Mouse (Mus musculus): ENCODE measurements at regions not wholly inside any gene's neighbourhood (a gene's known extent, or its start where the extent isn't known, plus 50 kb on each side); places are given as distances from the start of the nearest gene placed in this dataset.

DNA sequence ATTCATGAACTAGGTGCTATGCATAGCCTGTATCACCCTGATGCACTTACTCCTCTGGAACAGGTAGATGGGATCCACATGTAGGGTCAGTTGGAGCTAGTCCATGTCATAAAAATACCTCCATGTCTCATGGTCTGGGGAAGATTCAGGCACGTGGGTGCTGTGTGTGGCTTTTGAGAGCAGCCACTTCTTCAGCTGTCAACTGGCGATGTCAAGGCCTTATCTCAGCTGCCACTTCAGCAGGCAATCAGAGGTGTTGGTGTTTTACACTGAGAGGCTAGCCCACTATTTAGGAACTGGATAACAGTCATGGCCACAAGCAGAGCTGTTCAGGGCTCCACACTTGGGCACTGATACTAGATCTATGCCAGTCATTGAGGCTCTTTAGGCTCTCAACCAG lies 1912.0 kb upstream of the Lrrc6 start:
- Histone ChIP-seq H3K4me2 (ENCODE audit: low read depth, low read length) (no peak overlapping the region), H3K9ac (ENCODE audit: low read length) (no peak overlapping the region), H3K27me3 (ENCODE audit: control insufficient read depth, insufficient read depth, low read length) (no peaks in the 10 kb centered on the region), H3K9me3 (replicated peaks; ENCODE audit: control insufficient read depth, low read length) (no peaks in the 10 kb centered on the region), H3K36me3 (ENCODE audit: control insufficient read depth, insufficient read depth, low read length) (no peaks in the 10 kb centered on the region), H3K4me3 (replicated peaks; ENCODE audit: low read length) (no peak overlapping the region), H3K4me1 (ENCODE audit: control insufficient read depth, insufficient read depth, low read length) (no peaks in the 10 kb centered on the region), H3K27ac (ENCODE audit: low read length) (no peak overlapping the region)
- no peak for ATAC-seq (ENCODE audit: insufficient read depth, low FRiP score)
- WGBS, result 71% methylated on average over 2 of the region's 2 CpGs

DNA sequence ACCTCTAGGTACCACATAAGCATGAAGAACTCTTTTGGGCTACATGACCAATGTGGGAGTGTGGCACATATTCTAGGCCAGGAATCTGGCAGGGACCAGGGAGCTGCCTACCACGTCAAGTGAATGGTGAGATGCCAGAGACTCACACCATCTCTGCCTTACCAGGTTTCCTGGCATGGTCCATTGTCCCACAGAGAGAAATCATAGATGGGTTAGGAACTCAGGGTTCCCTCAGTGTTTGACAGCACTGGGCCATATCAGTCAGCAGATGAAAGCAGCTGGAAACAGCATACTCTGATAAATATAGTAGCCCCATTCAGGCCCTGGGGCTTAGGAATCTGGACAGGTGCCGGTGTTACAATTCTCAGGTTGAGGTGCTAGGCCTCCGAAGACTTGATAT lies 1911.4 kb upstream of the Lrrc6 start:
- no peaks in the 10 kb centered on the region for H3K9me3 ChIP-seq (replicated peaks; ENCODE audit: control insufficient read depth, low read length)
- H3K36me3 ChIP-seq (ENCODE audit: control insufficient read depth, insufficient read depth, low read length), result no peaks in the 10 kb centered on the region
- H3K4me1 ChIP-seq (ENCODE audit: control insufficient read depth, insufficient read depth, low read length), result no peaks in the 10 kb centered on the region
- no peak overlapping the region for H3K27ac ChIP-seq (ENCODE audit: low read length)
- 89% methylated on average over 3 of the region's 3 CpGs for WGBS
- H3K9ac ChIP-seq (ENCODE audit: low read length), result no peak overlapping the region
- no peak for ATAC-seq (ENCODE audit: insufficient read depth, low FRiP score)
- H3K4me2 ChIP-seq (ENCODE audit: low read depth, low read length), result no peak overlapping the region
- no peak overlapping the region for H3K4me3 ChIP-seq (replicated peaks; ENCODE audit: low read length)
- H3K27me3 ChIP-seq (ENCODE audit: control insufficient read depth, insufficient read depth, low read length), result no peaks in the 10 kb centered on the region

DNA sequence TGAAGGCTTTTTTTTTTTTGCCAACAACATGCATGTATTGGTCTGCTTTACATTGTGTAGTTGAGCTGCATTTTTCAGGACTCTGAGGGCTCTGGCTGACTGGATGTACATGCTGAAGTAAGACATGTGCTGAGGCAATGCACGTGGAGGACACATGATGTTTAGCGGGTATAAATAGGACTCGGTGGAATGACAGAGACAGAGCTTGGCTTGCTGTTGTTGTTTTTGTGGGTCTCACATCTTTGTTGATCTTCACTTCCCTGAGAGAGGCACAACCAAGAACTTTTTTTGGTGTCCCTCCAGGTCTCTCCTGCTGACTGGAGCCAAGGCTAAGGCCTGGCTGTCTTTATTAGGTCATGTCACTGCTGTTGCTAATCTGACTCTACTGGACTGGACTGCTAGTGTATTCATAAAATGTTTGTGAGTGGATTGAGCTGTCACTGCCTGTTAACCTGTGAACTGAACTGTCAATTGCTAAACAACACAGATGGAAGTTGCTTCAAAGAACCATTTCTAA lies 1902.9 kb upstream of the Lrrc6 start:
- Histone ChIP-seq H3K9ac (ENCODE audit: low read length) (no peak overlapping the region), H3K9me3 (replicated peaks; ENCODE audit: control insufficient read depth, low read length) (no peaks in the 10 kb centered on the region), H3K36me3 (ENCODE audit: control insufficient read depth, insufficient read depth, low read length) (no peaks in the 10 kb centered on the region), H3K27me3 (ENCODE audit: control insufficient read depth, insufficient read depth, low read length) (no peaks in the 10 kb centered on the region), H3K4me1 (ENCODE audit: control insufficient read depth, insufficient read depth, low read length) (no peaks in the 10 kb centered on the region), H3K27ac (ENCODE audit: low read length) (no peak overlapping the region), H3K4me3 (replicated peaks; ENCODE audit: low read length) (no peak overlapping the region), H3K4me2 (ENCODE audit: low read depth, low read length) (no peak overlapping the region)
- WGBS, result 88% methylated on average over 3 of the region's 3 CpGs
- no peak for ATAC-seq (ENCODE audit: insufficient read depth, low FRiP score)

DNA sequence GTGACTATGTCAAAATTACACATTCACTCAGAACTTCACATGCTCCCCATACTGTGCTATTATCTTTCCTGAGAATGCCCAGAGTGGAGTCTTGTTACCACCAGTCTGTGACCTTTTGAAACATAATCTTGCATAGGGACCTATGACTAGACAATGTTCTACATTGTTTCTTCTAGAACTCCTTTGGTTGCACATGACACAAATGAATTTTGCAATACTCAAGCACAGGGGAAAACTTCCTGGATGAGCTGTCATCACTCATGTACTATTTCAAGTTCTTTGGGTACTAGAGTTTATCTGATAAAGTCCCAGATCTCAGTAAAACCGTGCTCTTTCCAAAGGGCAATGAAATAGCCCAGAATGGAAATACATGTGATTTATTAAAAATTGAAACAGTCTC lies 1901.0 kb upstream of the Lrrc6 start:
- no peaks in the 10 kb centered on the region for H3K36me3 ChIP-seq (ENCODE audit: control insufficient read depth, insufficient read depth, low read length)
- H3K4me2 ChIP-seq (ENCODE audit: low read depth, low read length), result no peak overlapping the region
- no peaks in the 10 kb centered on the region for H3K27me3 ChIP-seq (ENCODE audit: control insufficient read depth, insufficient read depth, low read length)
- no peak overlapping the region for H3K4me3 ChIP-seq (replicated peaks; ENCODE audit: low read length)
- H3K9ac ChIP-seq (ENCODE audit: low read length), result no peak overlapping the region
- H3K9me3 ChIP-seq (replicated peaks; ENCODE audit: control insufficient read depth, low read length), result no peaks in the 10 kb centered on the region
- no peak for ATAC-seq (ENCODE audit: insufficient read depth, low FRiP score)
- H3K27ac ChIP-seq (ENCODE audit: low read length), result no peak overlapping the region
- 60% methylated on average over 1 of the region's 1 CpGs for WGBS
- no peaks in the 10 kb centered on the region for H3K4me1 ChIP-seq (ENCODE audit: control insufficient read depth, insufficient read depth, low read length)

DNA sequence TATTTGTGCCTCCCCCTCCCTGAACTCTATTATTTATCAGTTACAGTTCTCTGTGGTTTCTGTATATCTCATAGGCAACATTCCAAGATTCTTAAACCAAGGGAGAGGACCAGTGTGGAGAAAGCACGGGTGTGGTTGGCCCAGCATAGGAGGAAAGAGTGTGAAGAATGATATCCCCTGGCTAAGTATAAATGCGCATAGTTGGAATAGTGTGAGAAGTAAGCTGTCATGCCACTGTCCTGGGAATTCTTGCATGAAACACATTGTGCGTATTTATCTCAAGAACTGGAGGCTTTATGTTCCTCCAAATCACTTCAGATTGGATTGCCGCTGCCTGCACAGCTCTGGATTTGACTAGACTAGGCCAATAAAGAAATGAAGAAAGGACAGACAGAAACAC lies 1900.3 kb upstream of the Lrrc6 start:
- Histone ChIP-seq H3K9ac (ENCODE audit: low read length) (no peak overlapping the region), H3K4me1 (ENCODE audit: control insufficient read depth, insufficient read depth, low read length) (no peaks in the 10 kb centered on the region), H3K4me3 (replicated peaks; ENCODE audit: low read length) (no peak overlapping the region), H3K36me3 (ENCODE audit: control insufficient read depth, insufficient read depth, low read length) (no peaks in the 10 kb centered on the region), H3K27ac (ENCODE audit: low read length) (no peak overlapping the region), H3K9me3 (replicated peaks; ENCODE audit: control insufficient read depth, low read length) (no peaks in the 10 kb centered on the region), H3K4me2 (ENCODE audit: low read depth, low read length) (no peak overlapping the region), H3K27me3 (ENCODE audit: control insufficient read depth, insufficient read depth, low read length) (no peaks in the 10 kb centered on the region)
- no peak for ATAC-seq (ENCODE audit: insufficient read depth, low FRiP score)
- 70% methylated on average over 4 of the region's 4 CpGs for WGBS

DNA sequence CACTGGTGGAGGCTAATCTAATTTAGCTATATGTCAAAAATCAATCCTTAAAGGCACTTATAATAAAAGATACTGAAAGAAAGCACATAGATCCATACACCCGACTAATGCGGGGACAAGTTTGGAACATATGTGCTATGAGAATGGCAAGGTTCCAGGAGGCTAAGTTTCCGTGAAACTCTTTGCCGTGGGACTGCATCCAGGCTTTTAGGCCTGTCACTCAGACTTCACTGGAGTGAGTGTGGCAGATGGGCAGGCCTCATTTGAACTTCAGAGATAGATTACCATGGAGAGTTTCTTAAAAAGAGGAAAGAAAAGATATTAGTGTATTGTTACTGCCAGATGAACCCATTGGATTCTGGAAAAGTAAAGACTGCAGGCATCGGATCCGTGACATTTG lies 1895.9 kb upstream of the Lrrc6 start:
- no peak overlapping the region for H3K9ac ChIP-seq (ENCODE audit: low read length)
- no peak overlapping the region for H3K27ac ChIP-seq (ENCODE audit: low read length)
- H3K9me3 ChIP-seq (replicated peaks; ENCODE audit: control insufficient read depth, low read length), result no peaks in the 10 kb centered on the region
- H3K4me1 ChIP-seq (ENCODE audit: control insufficient read depth, insufficient read depth, low read length), result no peaks in the 10 kb centered on the region
- no peaks in the 10 kb centered on the region for H3K27me3 ChIP-seq (ENCODE audit: control insufficient read depth, insufficient read depth, low read length)
- WGBS, result 91% methylated on average over 6 of the region's 6 CpGs
- no peak overlapping the region for H3K4me3 ChIP-seq (replicated peaks; ENCODE audit: low read length)
- H3K4me2 ChIP-seq (ENCODE audit: low read depth, low read length), result no peak overlapping the region
- ATAC-seq (ENCODE audit: insufficient read depth, low FRiP score), result no peak
- H3K36me3 ChIP-seq (ENCODE audit: control insufficient read depth, insufficient read depth, low read length), result no peaks in the 10 kb centered on the region

DNA sequence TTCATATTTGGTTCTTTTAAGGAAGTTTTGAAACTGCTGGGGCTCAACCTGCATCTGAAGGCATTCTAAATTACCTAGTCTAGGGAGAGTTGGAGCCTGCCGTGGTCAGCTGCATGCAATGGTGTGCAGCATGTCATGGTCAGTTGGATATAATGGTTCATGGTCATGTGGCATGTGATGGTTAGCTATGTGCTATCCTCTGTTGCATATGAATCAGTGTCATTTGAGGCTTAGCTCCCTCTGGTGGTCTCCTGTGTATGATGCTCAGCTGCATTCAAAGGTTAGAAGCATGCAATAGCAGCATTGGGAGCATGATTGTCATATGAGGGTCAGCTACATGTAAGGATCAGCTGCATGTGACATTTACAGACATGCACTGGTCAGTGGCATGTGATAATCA lies 1894.0 kb upstream of the Lrrc6 start:
- no peak overlapping the region for H3K4me2 ChIP-seq (ENCODE audit: low read depth, low read length)
- no peaks in the 10 kb centered on the region for H3K9me3 ChIP-seq (replicated peaks; ENCODE audit: control insufficient read depth, low read length)
- WGBS, result 84% methylated on average over 1 of the region's 1 CpGs
- no peak overlapping the region for H3K4me3 ChIP-seq (replicated peaks; ENCODE audit: low read length)
- no peaks in the 10 kb centered on the region for H3K27me3 ChIP-seq (ENCODE audit: control insufficient read depth, insufficient read depth, low read length)
- H3K9ac ChIP-seq (ENCODE audit: low read length), result no peak overlapping the region
- no peak for ATAC-seq (ENCODE audit: insufficient read depth, low FRiP score)
- H3K27ac ChIP-seq (ENCODE audit: low read length), result no peak overlapping the region
- H3K36me3 ChIP-seq (ENCODE audit: control insufficient read depth, insufficient read depth, low read length), result no peaks in the 10 kb centered on the region
- no peaks in the 10 kb centered on the region for H3K4me1 ChIP-seq (ENCODE audit: control insufficient read depth, insufficient read depth, low read length)

DNA sequence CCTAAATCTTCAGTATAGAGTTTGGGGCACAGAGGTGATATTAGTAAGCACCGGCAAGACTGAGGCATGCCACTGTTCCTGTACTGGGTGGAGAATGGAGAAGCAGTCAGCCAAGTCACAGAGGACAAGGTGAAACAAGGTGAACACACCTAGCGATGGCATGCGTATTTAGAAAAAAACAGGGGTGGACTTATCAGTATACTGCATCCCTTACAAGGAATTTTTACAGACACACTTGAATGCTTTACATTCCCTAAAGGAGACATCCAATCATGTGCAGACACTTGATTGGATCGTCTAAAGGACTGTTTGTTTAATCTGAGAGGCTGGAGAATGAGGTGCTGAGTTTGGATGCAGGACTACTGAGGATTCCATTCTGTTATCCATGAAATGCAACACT lies 1893.4 kb upstream of the Lrrc6 start:
- H3K4me2 ChIP-seq (ENCODE audit: low read depth, low read length), result no peak overlapping the region
- no peak for ATAC-seq (ENCODE audit: insufficient read depth, low FRiP score)
- WGBS, result 68% methylated on average over 4 of the region's 4 CpGs
- no peak overlapping the region for H3K4me3 ChIP-seq (replicated peaks; ENCODE audit: low read length)
- H3K9me3 ChIP-seq (replicated peaks; ENCODE audit: control insufficient read depth, low read length), result no peaks in the 10 kb centered on the region
- H3K4me1 ChIP-seq (ENCODE audit: control insufficient read depth, insufficient read depth, low read length), result no peaks in the 10 kb centered on the region
- H3K27me3 ChIP-seq (ENCODE audit: control insufficient read depth, insufficient read depth, low read length), result no peaks in the 10 kb centered on the region
- no peak overlapping the region for H3K27ac ChIP-seq (ENCODE audit: low read length)
- no peak overlapping the region for H3K9ac ChIP-seq (ENCODE audit: low read length)
- H3K36me3 ChIP-seq (ENCODE audit: control insufficient read depth, insufficient read depth, low read length), result no peaks in the 10 kb centered on the region

DNA sequence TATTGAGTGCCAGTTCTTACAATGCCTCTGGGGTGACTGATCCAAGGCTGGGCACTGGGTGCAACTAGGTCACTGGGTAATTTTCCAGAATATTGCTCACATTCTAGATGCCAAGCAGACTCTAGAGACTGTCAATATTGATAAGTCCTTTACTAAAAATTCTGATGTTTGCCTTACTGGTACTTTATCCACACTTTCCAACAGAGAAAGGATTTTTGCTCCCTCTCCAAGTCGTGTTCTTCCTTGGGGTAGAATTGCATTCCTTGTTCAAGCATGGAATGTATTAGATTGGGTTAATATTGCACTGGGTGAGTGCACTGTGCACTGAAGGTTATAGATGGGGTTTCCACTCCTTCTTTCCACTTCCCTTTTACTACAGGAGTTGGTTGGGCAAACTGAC lies 1891.0 kb upstream of the Lrrc6 start:
- Histone ChIP-seq H3K4me3 (replicated peaks; ENCODE audit: low read length) (no peak overlapping the region), H3K36me3 (ENCODE audit: control insufficient read depth, insufficient read depth, low read length) (no peaks in the 10 kb centered on the region), H3K9ac (ENCODE audit: low read length) (no peak overlapping the region), H3K9me3 (replicated peaks; ENCODE audit: control insufficient read depth, low read length) (no peaks in the 10 kb centered on the region), H3K27me3 (ENCODE audit: control insufficient read depth, insufficient read depth, low read length) (no peaks in the 10 kb centered on the region), H3K4me1 (ENCODE audit: control insufficient read depth, insufficient read depth, low read length) (no peaks in the 10 kb centered on the region), H3K27ac (ENCODE audit: low read length) (no peak overlapping the region), H3K4me2 (ENCODE audit: low read depth, low read length) (no peak overlapping the region)
- ATAC-seq (ENCODE audit: insufficient read depth, low FRiP score), result no peak
- 23% methylated on average over 1 of the region's 1 CpGs for WGBS

DNA sequence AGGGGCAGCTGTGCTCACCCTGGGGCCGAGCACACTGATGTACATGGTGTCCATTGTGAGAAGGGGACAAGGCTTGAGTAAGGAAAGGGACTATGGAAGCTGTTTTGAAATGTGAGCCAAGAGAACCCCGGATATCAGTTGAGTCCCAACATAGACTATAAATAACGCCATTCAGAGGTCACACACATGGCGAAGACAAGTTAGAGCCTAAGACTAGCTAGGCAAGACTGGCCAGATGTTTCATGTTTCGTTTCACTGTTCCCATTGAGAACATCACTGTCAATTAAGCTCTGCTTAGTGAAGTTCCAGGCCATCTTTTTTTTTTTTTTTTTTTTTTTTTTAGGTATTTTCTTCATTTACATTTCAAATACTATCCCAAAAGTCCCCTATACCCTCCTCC lies 1889.1 kb upstream of the Lrrc6 start:
- Histone ChIP-seq H3K36me3 (ENCODE audit: control insufficient read depth, insufficient read depth, low read length) (no peaks in the 10 kb centered on the region), H3K9ac (ENCODE audit: low read length) (no peak overlapping the region), H3K4me3 (replicated peaks; ENCODE audit: low read length) (no peak overlapping the region), H3K27me3 (ENCODE audit: control insufficient read depth, insufficient read depth, low read length) (no peaks in the 10 kb centered on the region), H3K27ac (ENCODE audit: low read length) (no peak overlapping the region), H3K4me2 (ENCODE audit: low read depth, low read length) (no peak overlapping the region), H3K4me1 (ENCODE audit: control insufficient read depth, insufficient read depth, low read length) (no peaks in the 10 kb centered on the region), H3K9me3 (replicated peaks; ENCODE audit: control insufficient read depth, low read length) (no peaks in the 10 kb centered on the region)
- 73% methylated on average over 5 of the region's 5 CpGs for WGBS
- ATAC-seq (ENCODE audit: insufficient read depth, low FRiP score), result no peak
